Mouse (Mus musculus): ENCODE measurements around the gene Hhat.

DNA sequence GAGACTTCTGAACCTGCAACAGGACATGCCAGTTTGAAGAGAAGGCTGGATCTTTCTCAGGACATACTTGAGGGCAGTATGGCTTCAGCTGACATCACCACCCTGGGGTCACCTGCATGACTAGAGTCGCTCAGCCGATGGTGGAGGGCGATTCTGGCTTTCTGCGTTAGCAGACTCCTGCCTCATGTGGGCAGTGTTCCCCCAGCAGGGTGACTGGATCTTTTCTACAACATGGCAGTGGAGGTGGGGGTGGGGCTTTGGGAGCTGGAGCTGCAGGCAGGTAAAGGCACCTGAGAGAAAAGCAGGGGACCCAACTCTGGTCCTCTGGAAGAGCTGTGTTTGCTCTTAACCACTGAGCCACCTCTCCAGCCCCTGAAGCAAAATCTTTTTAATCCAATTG is 5.5 kb downstream of the Hhat start:
- TF ChIP-seq EP300 (IDR thresholded peaks at IDR 0.05; ENCODE audit: insufficient read depth, low read depth, low read length) (no peak), CTCF (IDR thresholded peaks at IDR 0.05) (no peak)
